Mouse (Mus musculus): Measurements from ENCODE around the gene Apaf1. TPM values are rescaled to one million over a fixed set of nuclear protein-coding genes. Genes with fewer than 3 reads are reported as not detected.

Apaf1 gene
- total RNA-seq (2012; rRNA removed), result 21.7 and 25.7 TPM in 2 replicates

DNA sequence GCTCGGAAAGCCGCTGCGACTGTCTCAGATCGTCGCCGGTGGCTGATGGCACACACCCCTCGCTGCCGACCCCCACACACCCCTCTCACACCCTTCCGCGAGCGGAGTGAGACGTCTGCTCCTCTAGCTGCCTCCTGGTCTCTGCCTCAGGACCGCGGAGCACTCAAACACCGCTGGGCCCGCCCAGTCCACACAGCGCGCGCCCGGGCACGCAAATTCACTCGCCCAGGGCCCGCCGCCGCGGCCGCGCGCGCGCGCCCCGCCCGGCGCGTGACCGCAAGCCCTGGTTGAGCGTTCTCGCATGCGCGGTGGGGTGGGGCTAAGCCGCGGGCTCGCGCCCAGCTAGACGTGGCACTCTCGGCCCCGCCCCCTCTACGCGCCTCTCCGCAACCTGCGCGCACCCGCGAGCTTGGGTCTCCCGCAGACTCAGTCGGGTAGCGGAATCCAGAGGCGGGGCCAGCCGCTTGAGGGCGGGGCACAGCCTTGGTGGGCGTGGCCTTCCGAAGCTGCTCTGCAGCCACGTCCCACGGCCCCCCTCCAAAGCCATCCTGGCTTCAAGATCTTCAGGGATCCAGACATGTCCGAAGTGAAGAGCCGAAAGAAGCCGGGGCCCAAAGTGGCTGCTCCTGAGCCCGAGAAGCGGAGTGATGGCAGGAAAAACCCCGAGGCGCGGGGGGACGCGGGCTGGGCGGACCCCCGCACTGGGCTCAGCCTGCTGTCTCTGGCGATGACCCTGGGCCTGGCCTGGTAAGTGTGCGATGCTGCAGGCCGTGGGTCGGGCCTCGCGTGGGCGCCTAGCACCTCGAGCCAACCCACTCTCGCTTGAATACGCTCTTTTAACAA is at the start of gene Apaf1, which contains the start of gene Ikbip:
Apaf1 (minus strand) TSS at position 221 of the 843 bp plus-strand sequence.
Ikbip (plus strand) TSS at position 391 of the 843 bp plus-strand sequence.
- Histone ChIP-seq H3K9ac (ENCODE audit: insufficient read depth, low read depth, low read length, poor library complexity, severe bottlenecking) (peak within 1 kb of the TSS; percentile 73), H3K4me3 (ENCODE audit: insufficient read depth in 1 of 2, low read depth in 1 of 2, low read length in 2 of 2, poor library complexity in 1 of 2, severe bottlenecking in 1 of 2) (peak within 1 kb of the TSS; percentile 87 to 92), H3K27ac (ENCODE audit: insufficient read depth, low read depth, low read length, poor library complexity, severe bottlenecking) (peak within 1 kb of the TSS; percentile 74), H3K36me3 (ENCODE audit: control insufficient read depth, insufficient read depth, low read length, poor library complexity, severe bottlenecking) (peaks cover 5% of the 10 kb centered on the region; the same call in 1 of the 2 replicates), H3K9me3 (ENCODE audit: control insufficient read depth, insufficient read depth, low read depth, low read length) (no peaks in the 10 kb centered on the region), H3K4me1 (ENCODE audit: control insufficient read depth in 2 of 2, insufficient read depth in 2 of 2, low read length in 2 of 2, poor library complexity in 1 of 2) (no peaks in the 10 kb centered on the region)
- TF ChIP-seq CHD2 (IDR thresholded peaks at IDR 0.05; ENCODE audit: low read depth, low read length) (no peak), ZNF384 (IDR thresholded peaks at IDR 0.05; ENCODE audit: low read depth, low read length) (0 out of 2 replicates have a peak, but pooled peaks have one; percentile 6)
- in situ Hi-C loops (cut with MboI; ENCODE audit: low sequenced_read_pairs in 2 of 2, unreplicated experiment in 2 of 2), result no loop called here
- DNase-seq (ENCODE audit: low read depth, low spot score), result peak; percentile 96

DNA sequence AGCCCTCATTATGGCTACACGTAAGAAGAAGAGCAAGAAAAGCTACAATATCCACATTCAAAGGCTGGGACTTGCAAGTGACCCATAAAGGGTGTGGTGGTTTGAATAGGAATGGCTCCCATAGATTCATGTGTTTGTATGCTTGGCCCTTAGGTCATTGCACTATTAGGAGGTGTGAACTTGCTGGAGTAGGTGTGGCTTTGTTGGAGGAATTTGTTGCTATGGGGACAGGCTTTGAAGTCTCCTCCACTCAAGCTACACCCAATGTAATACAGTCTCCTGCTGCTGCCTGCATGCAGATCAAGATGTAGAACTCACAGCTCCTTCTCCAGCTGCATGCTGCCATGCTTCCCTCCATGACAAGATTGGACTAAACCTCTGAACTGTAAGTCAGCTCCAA is 49.0 kb upstream of the Apaf1 start:
- in situ Hi-C loops (cut with MboI; ENCODE audit: low sequenced_read_pairs in 2 of 2, unreplicated experiment in 2 of 2), result no loop called here
- Histone ChIP-seq H3K9me3 (ENCODE audit: control insufficient read depth, insufficient read depth, low read depth, low read length) (no peaks in the 10 kb centered on the region), H3K9ac (ENCODE audit: insufficient read depth, low read depth, low read length, poor library complexity, severe bottlenecking) (no peak overlapping the region), H3K4me3 (ENCODE audit: insufficient read depth in 1 of 2, low read depth in 1 of 2, low read length in 2 of 2, poor library complexity in 1 of 2, severe bottlenecking in 1 of 2) (no peak overlapping the region), H3K36me3 (ENCODE audit: control insufficient read depth, insufficient read depth, low read length, poor library complexity, severe bottlenecking) (no peaks in the 10 kb centered on the region), H3K27ac (ENCODE audit: insufficient read depth, low read depth, low read length, poor library complexity, severe bottlenecking) (no peak overlapping the region), H3K4me1 (ENCODE audit: control insufficient read depth in 2 of 2, insufficient read depth in 2 of 2, low read length in 2 of 2, poor library complexity in 1 of 2) (peaks cover 0 to 2% of the 10 kb centered on the region in 2 experiments; a peak in 1 of 4 replicates)
- no peak for DNase-seq (ENCODE audit: low read depth, low spot score)
- no peak for TF ChIP-seq ZC3H11A (IDR thresholded peaks at IDR 0.05; ENCODE audit: borderline replicate concordance, low read depth, low read length)
- no peak for TF ChIP-seq HCFC1 (IDR thresholded peaks at IDR 0.05; ENCODE audit: borderline replicate concordance, insufficient read depth, low read length)
- no peak for TF ChIP-seq CHD2 (IDR thresholded peaks at IDR 0.05; ENCODE audit: low read depth, low read length)
- no peak for TF ChIP-seq MAFK (IDR thresholded peaks at IDR 0.05; ENCODE audit: insufficient read depth, low read depth, low read length)

GRCm38 (mm10) chr10:91130792-91131191 is 48.2 kb upstream of the Apaf1 start:
- peaks cover 0 to 2% of the 10 kb centered on the region in 2 experiments; a peak in 1 of 4 replicates for H3K4me1 ChIP-seq (ENCODE audit: control insufficient read depth in 2 of 2, insufficient read depth in 2 of 2, low read length in 2 of 2, poor library complexity in 1 of 2)

DNA sequence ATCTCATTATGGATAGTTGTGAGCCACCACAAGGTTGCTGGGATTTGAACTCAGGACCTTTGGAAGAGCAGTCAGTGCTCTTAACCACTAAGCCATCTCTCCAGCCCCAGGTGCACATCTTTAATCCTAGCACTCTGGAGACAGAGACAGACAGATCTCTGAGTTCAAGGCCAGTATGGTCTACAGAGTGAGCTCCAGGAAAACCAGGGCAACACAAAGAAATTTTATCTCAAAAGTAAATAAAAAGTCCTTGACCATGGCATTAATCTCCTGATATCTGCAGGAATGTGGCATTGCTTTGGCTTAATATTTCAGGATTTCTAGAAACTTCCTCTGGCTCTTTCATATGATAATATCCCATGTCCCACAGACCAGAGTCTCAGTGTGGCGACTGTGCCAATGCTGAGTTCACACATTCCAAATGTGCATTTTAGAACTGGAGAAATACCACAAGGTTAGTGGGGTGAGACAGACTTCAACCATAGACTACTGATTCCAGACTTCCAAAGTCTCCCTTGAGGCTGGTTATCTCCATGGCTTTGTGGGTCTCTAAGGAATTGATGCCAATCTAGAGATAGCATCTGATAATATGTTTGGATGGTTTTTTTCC is 46.1 kb upstream of the Apaf1 start:
- no peak overlapping the region for H3K4me3 ChIP-seq (ENCODE audit: insufficient read depth in 1 of 2, low read depth in 1 of 2, low read length in 2 of 2, poor library complexity in 1 of 2, severe bottlenecking in 1 of 2)

More at GRCm38 (mm10) chr10:91130792-91131191, 48.2 kb upstream of the Apaf1 start:
- Histone ChIP-seq H3K9me3 (ENCODE audit: control insufficient read depth, insufficient read depth, low read depth, low read length) (no peaks in the 10 kb centered on the region), H3K36me3 (ENCODE audit: control insufficient read depth, insufficient read depth, low read length, poor library complexity, severe bottlenecking) (no peaks in the 10 kb centered on the region), H3K27ac (ENCODE audit: insufficient read depth, low read depth, low read length, poor library complexity, severe bottlenecking) (no peak overlapping the region), H3K9ac (ENCODE audit: insufficient read depth, low read depth, low read length, poor library complexity, severe bottlenecking) (no peak overlapping the region), H3K4me3 (ENCODE audit: insufficient read depth in 1 of 2, low read depth in 1 of 2, low read length in 2 of 2, poor library complexity in 1 of 2, severe bottlenecking in 1 of 2) (no peak overlapping the region)
- in situ Hi-C loops (cut with MboI; ENCODE audit: low sequenced_read_pairs in 2 of 2, unreplicated experiment in 2 of 2), result no loop called here
- no peak for DNase-seq (ENCODE audit: low read depth, low spot score)
- TF ChIP-seq ZC3H11A (IDR thresholded peaks at IDR 0.05; ENCODE audit: borderline replicate concordance, low read depth, low read length), result no peak

More for the DNA sequence above, 46.1 kb upstream of the Apaf1 start:
- no peak for DNase-seq (ENCODE audit: low read depth, low spot score)
- TF ChIP-seq ZNF384 (IDR thresholded peaks at IDR 0.05; ENCODE audit: low read depth, low read length), result no peak
- no peak for TF ChIP-seq MAFK (IDR thresholded peaks at IDR 0.05; ENCODE audit: insufficient read depth, low read depth, low read length)
- no peak for TF ChIP-seq ZC3H11A (IDR thresholded peaks at IDR 0.05; ENCODE audit: borderline replicate concordance, low read depth, low read length)
- TF ChIP-seq CHD2 (IDR thresholded peaks at IDR 0.05; ENCODE audit: low read depth, low read length), result no peak
- TF ChIP-seq HCFC1 (IDR thresholded peaks at IDR 0.05; ENCODE audit: borderline replicate concordance, insufficient read depth, low read length), result no peak
- no peak overlapping the region for H3K9ac ChIP-seq (ENCODE audit: insufficient read depth, low read depth, low read length, poor library complexity, severe bottlenecking)
- no peaks in the 10 kb centered on the region for H3K36me3 ChIP-seq (ENCODE audit: control insufficient read depth, insufficient read depth, low read length, poor library complexity, severe bottlenecking)
- no peaks in the 10 kb centered on the region for H3K9me3 ChIP-seq (ENCODE audit: control insufficient read depth, insufficient read depth, low read depth, low read length)
- peaks cover 2% of the 10 kb centered on the region in 2 experiments; a peak in 1 of 4 replicates for H3K4me1 ChIP-seq (ENCODE audit: control insufficient read depth in 2 of 2, insufficient read depth in 2 of 2, low read length in 2 of 2, poor library complexity in 1 of 2)
- H3K27ac ChIP-seq (ENCODE audit: insufficient read depth, low read depth, low read length, poor library complexity, severe bottlenecking), result no peak overlapping the region
- in situ Hi-C loops (cut with MboI; ENCODE audit: low sequenced_read_pairs in 2 of 2, unreplicated experiment in 2 of 2), result no loop called here
